Mouse (Mus musculus) thymus, adult 18-20 months (tissue): ENCODE data around the gene Bcl9.

Experiments
- DNase-seq, 2 experiments: peaks; one replicate each; pipeline ENCODE4 v3.0.0; 2022; ENCODE audit warnings: mixed read lengths in 2 of 2

The Bcl9 gene

GRCm38 (mm10) chr3:97294334-97294733 is 3.4 kb downstream of the Bcl9 start:
- DNase-seq = peak in 1 of 2 experiments; percentile 14

DNA sequence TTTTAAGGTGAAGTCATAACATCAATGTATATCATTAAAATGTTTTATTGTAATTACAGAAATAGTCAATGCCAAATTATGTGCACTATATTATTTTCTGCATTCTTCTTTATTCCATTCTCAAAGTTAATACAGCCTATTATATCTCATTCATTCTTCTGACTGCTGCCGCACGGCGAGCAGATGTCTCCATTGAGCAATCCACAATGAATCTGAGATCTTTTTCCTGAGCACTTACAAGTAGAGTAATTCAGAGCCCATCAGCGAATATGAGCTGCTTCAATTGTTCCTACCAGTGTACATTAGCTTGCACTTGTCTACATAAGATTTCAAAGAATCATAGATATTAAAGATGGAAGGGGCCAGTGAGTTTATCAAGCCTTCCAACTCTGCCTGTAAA is 12.8 kb downstream of the Bcl9 start:
- DNase-seq = no peak

DNA sequence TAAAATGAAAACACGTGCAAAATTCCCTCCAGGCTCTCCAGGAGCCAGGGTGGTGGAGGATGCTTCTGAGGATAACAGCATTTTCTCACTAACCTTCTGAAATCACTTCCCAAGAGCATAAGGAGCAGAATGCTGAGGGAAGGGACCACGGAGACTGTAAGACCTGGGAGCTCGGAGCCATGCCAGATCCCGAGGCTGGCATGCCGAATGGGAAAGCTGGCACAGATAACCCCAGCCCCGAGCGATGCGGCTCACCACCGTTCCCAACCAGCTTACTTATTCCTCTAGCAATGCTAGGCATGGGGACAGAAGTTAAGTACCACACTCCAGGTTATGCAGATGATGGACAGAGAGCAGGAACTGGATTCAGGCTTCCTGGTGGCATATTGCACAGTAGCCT is 13.7 kb downstream of the Bcl9 start:
- no peak for DNase-seq

DNA sequence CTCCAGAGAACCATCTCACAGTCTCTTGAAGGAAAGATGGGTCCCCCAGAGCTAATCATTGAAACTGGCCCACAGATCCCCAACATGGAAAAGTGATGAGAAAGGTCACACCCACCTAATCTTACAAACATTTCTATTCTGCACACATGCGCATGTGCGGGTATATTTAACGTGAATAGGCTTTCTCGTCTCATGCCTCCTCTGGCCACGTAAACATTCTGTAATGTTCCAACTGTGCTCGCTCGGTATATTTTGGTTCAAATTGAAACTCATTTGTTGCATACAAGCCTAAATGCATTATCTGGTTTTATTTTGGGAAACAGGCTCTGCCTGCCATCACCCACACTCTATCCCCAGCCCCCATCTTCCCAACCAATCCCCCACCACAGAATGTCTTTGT is 16.3 kb downstream of the Bcl9 start:
- DNase-seq = no peak

GRCm38 (mm10) chr3:97275708-97276107 is 22.0 kb downstream of the Bcl9 start:
- no peak for DNase-seq

DNA sequence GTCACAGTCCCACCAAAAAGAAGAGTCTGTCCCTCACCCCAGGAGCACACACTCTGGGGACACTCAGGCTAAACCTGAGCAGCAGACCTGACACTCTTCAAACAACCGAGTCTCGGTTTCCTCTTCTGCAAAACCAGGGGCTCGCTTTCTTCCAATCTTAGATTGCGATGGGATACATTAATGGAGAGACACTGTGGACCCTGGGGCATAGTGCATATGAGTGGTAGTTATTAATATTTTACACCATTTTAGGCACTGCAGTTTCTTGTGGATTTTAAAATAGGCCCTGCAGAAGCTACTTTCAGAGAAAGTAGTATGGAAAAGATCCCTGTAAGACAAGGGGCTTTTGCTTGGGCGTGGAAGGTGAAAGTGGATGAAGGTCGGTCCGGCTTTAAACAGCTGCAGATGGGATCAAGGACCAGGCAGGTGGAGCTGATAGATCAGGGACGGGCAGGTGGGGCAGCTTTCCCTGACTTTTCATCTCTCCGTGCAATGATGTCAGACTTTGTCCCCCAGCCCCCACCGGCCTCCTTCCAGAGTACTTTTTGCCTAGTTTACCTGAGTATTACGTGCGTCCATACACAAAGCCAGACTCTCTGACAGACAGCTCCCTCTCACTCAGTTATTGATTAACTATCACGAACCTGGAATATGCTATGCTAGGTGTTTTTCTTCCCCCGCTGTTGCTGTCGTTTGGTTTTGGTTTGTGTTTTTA is 23.0 kb downstream of the Bcl9 start:
- no peak for DNase-seq

GRCm38 (mm10) chr3:97273876-97274275 is 23.8 kb downstream of the Bcl9 start:
- DNase-seq = no peak

DNA sequence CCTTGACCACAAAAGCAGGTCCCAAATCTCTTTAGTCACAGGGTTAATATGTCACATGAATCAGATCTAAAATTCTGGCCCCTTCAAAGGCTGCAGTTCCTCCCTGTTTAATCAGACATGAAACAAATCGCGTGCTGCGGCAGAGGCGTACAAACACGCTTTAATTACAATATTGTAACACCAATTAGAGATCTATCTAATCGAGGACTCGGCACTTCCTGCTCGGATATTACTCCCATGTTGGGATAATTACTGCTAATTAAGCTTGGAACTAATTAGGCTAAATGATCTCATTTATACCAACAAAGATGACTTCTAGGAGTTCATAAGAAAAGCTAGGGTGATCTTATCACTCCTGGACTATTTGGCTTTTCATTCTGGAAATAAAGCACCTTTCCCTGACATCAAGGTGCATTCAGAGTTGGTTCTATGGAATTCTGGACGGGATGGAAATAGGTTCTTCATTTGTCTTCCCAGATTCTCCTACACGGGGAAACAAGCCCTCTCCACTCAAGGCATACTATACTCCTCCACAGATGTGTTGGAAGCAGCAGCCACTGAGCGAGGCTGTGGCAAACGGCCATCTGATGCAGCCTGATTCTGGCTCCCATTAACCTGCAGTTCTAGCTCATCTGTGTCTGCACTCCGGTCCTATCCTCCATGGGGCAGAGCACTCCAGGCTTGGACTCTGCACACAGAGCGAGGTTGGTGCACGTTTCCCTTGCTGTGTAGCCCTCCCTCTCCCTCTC is 31.9 kb downstream of the Bcl9 start:
- no peak for DNase-seq

DNA sequence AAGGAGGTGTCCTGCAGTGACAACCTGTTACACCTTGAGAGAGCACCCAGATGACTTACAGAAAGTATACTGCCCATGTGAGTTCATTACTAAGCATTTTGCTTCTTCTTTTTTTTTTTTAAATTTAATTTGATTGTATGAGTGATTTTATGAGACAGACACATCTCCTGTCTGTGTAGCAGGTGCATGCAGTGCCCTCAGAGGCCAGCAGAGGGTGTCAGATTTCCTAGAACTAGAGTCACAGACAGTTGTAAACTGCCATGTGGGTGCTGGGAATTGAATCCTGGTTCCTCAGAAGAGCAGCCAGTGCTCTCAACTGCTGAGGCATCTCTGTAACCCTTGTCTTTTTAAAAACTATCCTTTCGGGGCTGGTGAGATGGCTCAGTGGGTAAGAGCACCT is 35.5 kb downstream of the Bcl9 start:
- DNase-seq = no peak

GRCm38 (mm10) chr3:97255706-97256339 is 41.9 kb downstream of the Bcl9 start:
- DNase-seq = no peak

DNA sequence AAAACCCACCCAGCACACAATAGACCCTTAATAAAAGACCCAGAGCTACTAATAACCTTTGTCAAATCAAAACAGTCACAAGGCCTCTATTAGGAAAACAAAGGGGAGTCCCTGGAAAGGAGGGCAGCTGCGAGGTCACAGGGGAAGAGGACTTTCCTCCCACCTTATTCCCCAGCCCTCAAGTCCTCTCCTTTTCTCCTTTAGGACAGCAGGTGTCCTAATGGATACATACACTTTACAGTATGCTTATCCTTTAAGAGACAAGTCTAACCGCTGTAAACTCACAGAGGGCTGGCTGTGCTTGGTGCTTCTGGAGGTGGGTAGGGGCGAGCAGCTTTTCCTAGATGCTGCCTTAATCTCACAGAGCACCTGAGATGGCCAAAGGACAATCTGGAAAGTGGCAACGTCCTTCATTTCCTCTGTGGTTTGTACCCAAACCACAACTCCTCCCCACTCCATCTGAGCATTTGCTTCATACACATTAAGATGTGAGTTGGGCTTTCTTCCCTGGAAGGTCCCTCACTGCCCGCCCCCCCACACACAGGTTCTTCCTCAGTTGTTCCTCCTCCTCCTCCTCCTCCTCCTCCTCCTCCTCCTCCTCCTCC is 42.8 kb downstream of the Bcl9 start:
- DNase-seq = no peak

GRCm38 (mm10) chr3:97253823-97254600 is 43.7 kb downstream of the Bcl9 start:
- no peak for DNase-seq

GRCm38 (mm10) chr3:97252896-97253295 is 44.8 kb downstream of the Bcl9 start:
- DNase-seq = no peak

DNA sequence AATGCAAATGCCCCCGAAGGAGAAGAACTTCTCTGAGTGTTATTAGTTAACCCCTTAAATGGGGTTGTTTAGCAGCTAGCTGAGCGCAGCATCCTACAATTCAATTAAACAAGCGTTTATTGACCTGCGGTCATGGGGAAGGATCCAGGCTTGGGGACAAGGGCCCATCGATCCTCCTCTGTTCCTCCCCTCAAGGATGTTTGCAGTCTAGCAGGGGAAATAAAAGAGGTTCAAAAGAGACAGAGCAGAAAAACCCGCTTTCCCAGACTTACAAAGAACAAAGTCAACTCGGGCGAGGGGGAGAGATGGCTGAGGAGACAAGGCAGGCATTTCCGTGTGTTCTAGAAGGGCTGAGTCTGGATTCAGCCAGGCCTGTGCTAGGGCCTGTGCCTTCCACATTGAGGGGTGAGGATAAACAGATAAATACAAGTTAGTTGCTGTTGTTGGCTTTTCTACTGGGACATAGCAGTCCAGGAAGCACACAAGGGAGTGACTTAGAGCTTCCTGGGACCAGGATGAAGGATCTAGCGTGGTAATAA is 55.0 kb downstream of the Bcl9 start:
- no peak for DNase-seq

- no peak for DNase-seq
These were observed 55.9 kb downstream of the Bcl9 start for GRCm38 (mm10) chr3:97241826-97242225.

GRCm38 (mm10) chr3:97239793-97240192 is 57.9 kb downstream of the Bcl9 start:
- DNase-seq = no peak

GRCm38 (mm10) chr3:97239316-97239715 is 58.4 kb downstream of the Bcl9 start:
- DNase-seq = no peak

DNA sequence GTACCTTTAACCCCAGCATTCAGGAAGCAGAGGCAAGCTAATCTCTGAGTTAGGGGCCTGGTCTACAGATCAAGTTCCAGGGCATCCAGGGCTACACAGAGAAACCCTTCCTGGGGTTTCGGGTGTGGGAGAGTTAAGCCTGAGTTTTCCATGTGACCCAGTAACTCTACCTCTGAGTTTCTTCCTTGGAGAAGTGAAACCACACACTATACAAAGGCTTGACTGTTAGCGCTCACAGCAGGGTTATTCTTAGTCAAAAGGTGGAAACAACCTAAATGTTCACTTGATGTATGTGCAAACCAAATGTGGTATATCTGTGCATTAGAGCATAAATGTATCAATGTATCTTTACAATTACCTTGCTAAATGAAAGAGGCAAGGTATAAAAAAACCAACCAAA is 59.2 kb downstream of the Bcl9 start:
- no peak for DNase-seq

DNA sequence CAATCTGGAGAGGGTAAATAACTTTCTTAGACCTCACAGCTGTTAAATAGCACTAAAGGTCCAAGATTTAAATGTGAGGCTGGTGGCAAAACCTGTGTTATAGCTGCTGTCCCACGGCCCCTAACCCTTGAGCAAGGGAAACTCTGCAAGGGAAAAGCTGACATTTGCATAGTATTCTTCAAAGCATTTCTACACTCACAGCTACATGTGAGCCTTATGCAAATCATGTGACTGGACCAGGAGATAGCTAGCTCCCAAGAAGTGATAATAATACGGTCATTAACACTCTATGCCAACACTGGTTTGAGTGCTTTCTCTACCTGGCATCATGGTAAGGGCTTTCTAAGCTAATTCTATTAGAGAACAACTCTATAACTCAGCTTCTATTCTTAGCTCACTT is 60.3 kb downstream of the Bcl9 start:
- DNase-seq = no peak

DNA sequence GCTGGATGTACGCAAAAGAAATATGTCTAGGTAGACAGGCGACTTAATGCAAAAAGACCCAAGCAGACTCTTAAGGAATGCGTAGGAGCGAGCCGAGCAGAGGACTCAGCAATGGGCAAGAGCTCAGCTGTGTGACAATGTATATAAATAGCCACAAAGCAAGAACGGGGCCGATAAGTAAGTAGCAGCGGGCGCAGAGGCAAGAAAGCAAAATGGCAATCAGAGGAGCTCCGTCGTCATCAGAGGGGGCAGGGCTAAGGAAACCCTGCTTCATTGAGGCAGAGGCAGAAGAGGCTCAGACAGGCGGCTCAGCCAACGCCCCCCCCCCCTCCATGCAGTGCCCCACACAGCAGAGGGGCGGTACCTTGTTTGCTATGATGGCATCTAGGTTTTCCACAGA is 62.9 kb downstream of the Bcl9 start:
- DNase-seq = no peak

DNA sequence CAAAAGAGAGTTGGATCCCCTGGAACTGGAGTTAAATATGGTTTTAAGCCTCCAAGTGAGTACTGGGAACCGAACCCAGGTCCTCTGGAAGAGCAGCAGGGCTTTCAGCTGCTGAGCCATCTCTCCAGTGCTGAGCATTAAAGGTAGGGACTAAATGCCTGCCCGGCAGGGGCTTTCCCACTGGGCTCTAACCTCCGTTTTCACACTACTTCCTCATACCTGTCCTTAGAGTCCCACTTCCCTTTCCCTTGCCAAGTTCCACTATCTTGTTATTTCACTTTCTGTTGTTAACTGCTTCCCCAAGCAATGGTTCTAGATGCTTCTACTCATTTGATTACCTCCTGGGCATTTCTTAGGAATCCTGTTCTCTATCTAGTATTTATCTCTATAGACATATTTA is 65.4 kb downstream of the Bcl9 start:
- DNase-seq = no peak

DNA sequence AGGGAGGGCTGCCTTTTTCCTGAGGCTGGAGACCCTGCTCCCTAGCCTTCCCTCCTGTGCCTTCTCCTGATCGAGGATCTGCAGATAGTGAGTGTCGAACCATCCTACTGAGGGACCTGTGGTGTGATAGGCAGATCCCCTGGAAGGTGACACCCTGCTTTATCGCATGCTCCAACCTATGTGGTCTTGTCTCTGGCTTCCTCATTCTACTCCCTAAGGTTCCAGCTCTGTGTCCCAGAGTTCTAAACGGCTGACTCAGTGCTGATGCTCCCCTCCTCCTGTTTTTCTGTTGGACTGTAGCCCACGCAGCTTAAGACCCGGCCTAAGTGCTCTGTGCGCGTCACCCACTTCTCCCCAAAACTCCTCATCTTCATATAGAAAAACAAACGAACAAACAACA is 65.9 kb downstream of the Bcl9 start:
- DNase-seq = no peak
